Mouse (Mus musculus): ENCODE measurements around the gene Olfr170.

DNA sequence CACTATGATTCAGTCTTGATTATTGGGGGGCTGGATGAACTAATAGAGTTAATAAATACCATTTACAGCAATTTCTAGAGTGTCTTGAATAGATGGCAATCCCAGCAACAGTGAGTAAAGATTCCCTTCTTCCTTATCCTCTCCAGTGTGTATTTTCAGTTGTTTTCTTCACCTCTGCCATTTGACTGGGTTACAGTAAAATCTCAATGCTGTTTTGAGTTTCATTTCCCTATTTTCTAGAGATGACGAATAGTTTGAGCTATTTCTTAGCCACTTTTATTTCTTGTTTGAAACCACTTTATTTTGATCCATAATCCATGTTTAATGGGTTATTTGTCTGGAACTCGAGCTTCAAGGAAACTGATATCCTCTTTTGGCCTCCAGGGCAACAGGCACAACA lies 8.5 kb downstream of the Olfr170 start:
- no peak for TF ChIP-seq CTCF (IDR thresholded peaks at IDR 0.05; ENCODE audit: borderline replicate concordance, insufficient read depth, low read depth, low read length)
- no peak for TF ChIP-seq POLR2A (IDR thresholded peaks at IDR 0.05; ENCODE audit: borderline replicate concordance, insufficient read depth, low read length)

All from cerebellum, adult 2 months (tissue).